Comparison of ENCODE assay signal across 8 mouse cellular contexts in genomic region chr11:85843347-85843692, GRCm38 (mm10). TPM values are rescaled to one million over a fixed set of nuclear protein-coding genes. Genes with fewer than 3 reads are reported as not detected.
DNase-seq lines count a peak whose midpoint lies in the region; ATAC-seq and TF ChIP-seq lines count a peak whose summit lies in the region.
"Had no signal": no experiment of that assay in that cellular context is flagged by ENCODE, and none has a peak within 500 bp of the region (broad histone marks: within the 10 kb centered on the region; RNA-seq: fewer than 3 reads in every experiment).

No protein-coding gene starts in this region.

- ATAC-seq in forebrain, embryonic 15.5 days (replicated peaks), result peak; percentile 47
- peak; percentile 42; the same call in 1 of the 2 replicates for ATAC-seq in limb, embryonic 15.5 days (ENCODE audit: insufficient number of reproducible peaks, low FRiP score, low TSS enrichment, low read depth)
- no peak for ATAC-seq in midbrain, embryonic 16.5 days
- ATAC-seq in stomach, postnatal 0 days (ENCODE audit: low FRiP score, low TSS enrichment), result peak; percentile 51

- H3K27ac ChIP-seq in ES-E14 (ENCODE audit: insufficient read depth, low read depth, low read length, poor library complexity, severe bottlenecking), result no peak overlapping the region
- no peak overlapping the region for H3K27ac ChIP-seq in forebrain, embryonic 15.5 days (replicated peaks)
- peak overlapping the region; percentile 80 for H3K27ac ChIP-seq in hindbrain, embryonic 10.5 days
- peak overlapping the region; percentile 72 for H3K27ac ChIP-seq in limb, embryonic 15.5 days
- H3K27ac ChIP-seq in midbrain, embryonic 16.5 days (ENCODE audit: low read length), result no peak overlapping the region
- peak overlapping the region; percentile 69 for H3K27ac ChIP-seq in stomach, postnatal 0 days (replicated peaks)

- no peak overlapping the region for H3K9ac ChIP-seq in ES-E14 (ENCODE audit: insufficient read depth, low read depth, low read length, poor library complexity, severe bottlenecking)
- H3K9ac ChIP-seq in forebrain, embryonic 15.5 days (replicated peaks), result peak overlapping the region; percentile 32; the same call in 1 of the 2 replicates
- H3K9ac ChIP-seq in limb, embryonic 15.5 days, result 0 out of 2 replicates have a peak overlapping the region, but pooled peaks have one; percentile 31
- no peak overlapping the region for H3K9ac ChIP-seq in midbrain, embryonic 16.5 days (ENCODE audit: low read depth, low read length)
- H3K9ac ChIP-seq in stomach, postnatal 0 days (ENCODE audit: low read length), result peak overlapping the region; percentile 65

- peak overlapping the region; percentile 69 to 78 for H3K4me3 ChIP-seq in ES-E14 (ENCODE audit: insufficient read depth in 1 of 2, low read depth in 1 of 2, low read length in 2 of 2, poor library complexity in 1 of 2, severe bottlenecking in 1 of 2)
- H3K4me3 ChIP-seq in forebrain, embryonic 15.5 days, result peak overlapping the region; percentile 43
- H3K4me3 ChIP-seq in hindbrain, embryonic 10.5 days, result peak overlapping the region; percentile 60
- H3K4me3 ChIP-seq in limb, embryonic 15.5 days, result peak overlapping the region; percentile 54
- H3K4me3 ChIP-seq in midbrain, embryonic 16.5 days (ENCODE audit: low read depth, low read length), result peak overlapping the region; percentile 25
- H3K4me3 ChIP-seq in stomach, postnatal 0 days (ENCODE audit: low read depth, low read length), result peak overlapping the region; percentile 55

- 0% methylated on average over 18 of the region's 18 CpGs for WGBS in forebrain, embryonic 15.5 days
- WGBS in hindbrain, embryonic 10.5 days, result under 1% methylated on average over 18 of the region's 18 CpGs
- 0% methylated on average over 18 of the region's 18 CpGs for WGBS in limb, embryonic 15.5 days
- under 1% methylated on average over 18 of the region's 18 CpGs for WGBS in midbrain, embryonic 16.5 days
- 1% methylated on average over 18 of the region's 18 CpGs for WGBS in stomach, postnatal 0 days

- no peaks in the 10 kb centered on the region for H3K9me3 ChIP-seq in ES-E14 (ENCODE audit: control insufficient read depth, insufficient read depth, low read depth, low read length)
- no peaks in the 10 kb centered on the region for H3K9me3 ChIP-seq in forebrain, embryonic 15.5 days
- H3K9me3 ChIP-seq in hindbrain, embryonic 10.5 days, result no peaks in the 10 kb centered on the region
- no peaks in the 10 kb centered on the region for H3K9me3 ChIP-seq in limb, embryonic 15.5 days
- H3K9me3 ChIP-seq in midbrain, embryonic 16.5 days (replicated peaks; ENCODE audit: control insufficient read depth, low read length, poor library complexity, severe bottlenecking), result no peaks in the 10 kb centered on the region
- H3K9me3 ChIP-seq in stomach, postnatal 0 days (ENCODE audit: control insufficient read depth, low read length), result no peaks in the 10 kb centered on the region

- peak; percentile 96 for TF ChIP-seq CTCF in stomach, postnatal 0 days (IDR thresholded peaks at IDR 0.05; ENCODE audit: low read depth)

- no peak for TF ChIP-seq EP300 in stomach, postnatal 0 days (optimal IDR thresholded peaks at IDR 0.05)

- peak overlapping the region; percentile 89 for H3K4me2 ChIP-seq in forebrain, embryonic 15.5 days (replicated peaks)
- peak overlapping the region; percentile 81 for H3K4me2 ChIP-seq in limb, embryonic 15.5 days
- H3K4me2 ChIP-seq in midbrain, embryonic 16.5 days (ENCODE audit: low read length), result peak overlapping the region; percentile 68
- H3K4me2 ChIP-seq in stomach, postnatal 0 days (replicated peaks; ENCODE audit: low read depth), result peak overlapping the region; percentile 85

- H3K4me1 ChIP-seq in ES-E14 (ENCODE audit: control insufficient read depth in 2 of 2, insufficient read depth in 2 of 2, low read length in 2 of 2, poor library complexity in 1 of 2), result peaks cover 0 to 2% of the 10 kb centered on the region in 2 experiments; a peak in 1 of 4 replicates
- H3K4me1 ChIP-seq in forebrain, embryonic 15.5 days, result peaks cover 33% of the 10 kb centered on the region
- H3K4me1 ChIP-seq in hindbrain, embryonic 10.5 days (replicated peaks), result peaks cover 55% of the 10 kb centered on the region
- H3K4me1 ChIP-seq in limb, embryonic 15.5 days, result peaks cover 41% of the 10 kb centered on the region
- H3K4me1 ChIP-seq in midbrain, embryonic 16.5 days (ENCODE audit: control insufficient read depth, insufficient read depth, low read length), result peaks cover 14% of the 10 kb centered on the region
- peaks cover 4% of the 10 kb centered on the region; the same call in 1 of the 2 replicates for H3K4me1 ChIP-seq in stomach, postnatal 0 days (replicated peaks; ENCODE audit: control insufficient read depth, insufficient read depth)

- peaks cover 82% of the 10 kb centered on the region for H3K27me3 ChIP-seq in forebrain, embryonic 15.5 days
- H3K27me3 ChIP-seq in hindbrain, embryonic 10.5 days (ENCODE audit: insufficient read depth, poor library complexity, severe bottlenecking), result peaks cover 95% of the 10 kb centered on the region
- H3K27me3 ChIP-seq in limb, embryonic 15.5 days, result peaks cover 54% of the 10 kb centered on the region
- peaks cover 66% of the 10 kb centered on the region for H3K27me3 ChIP-seq in midbrain, embryonic 16.5 days (ENCODE audit: control insufficient read depth, insufficient read depth, low read depth, low read length)
- H3K27me3 ChIP-seq in stomach, postnatal 0 days (ENCODE audit: control insufficient read depth, insufficient read depth, low read length), result peaks cover 2% of the 10 kb centered on the region; the same call in 1 of the 2 replicates

- no peaks in the 10 kb centered on the region for H3K36me3 ChIP-seq in ES-E14 (ENCODE audit: control insufficient read depth, insufficient read depth, low read length, poor library complexity, severe bottlenecking)
- H3K36me3 ChIP-seq in forebrain, embryonic 15.5 days, result no peaks in the 10 kb centered on the region
- 0 out of 2 replicates have a peak, but pooled peaks cover under 1% of the 10 kb centered on the region for H3K36me3 ChIP-seq in hindbrain, embryonic 10.5 days
- no peaks in the 10 kb centered on the region for H3K36me3 ChIP-seq in limb, embryonic 15.5 days
- H3K36me3 ChIP-seq in midbrain, embryonic 16.5 days (ENCODE audit: control insufficient read depth, insufficient read depth, low read length), result no peaks in the 10 kb centered on the region
- H3K36me3 ChIP-seq in stomach, postnatal 0 days (ENCODE audit: control insufficient read depth, insufficient read depth, low read length), result peaks cover 4% of the 10 kb centered on the region; the same call in 1 of the 2 replicates

- DNase-seq in ES-E14 (ENCODE audit: low read depth, low spot score), result no peak
- DNase-seq in adrenal gland, postnatal 14 days, result peak; percentile 93
- DNase-seq in hindbrain, embryonic 10.5 days (ENCODE audit: low spot score), result peak; percentile 86
- peak; percentile 85 for DNase-seq in stomach, postnatal 0 days (ENCODE audit: low spot score)

- in situ Hi-C loops in ES-E14 (cut with MboI; ENCODE audit: low sequenced_read_pairs in 2 of 2, unreplicated experiment in 2 of 2), result loop anchor here in 1 of 2 experiments (5.0 kb wide), 1 partner anchor 44 kb away; the partner anchor contains the start of gene Tbx4

TF ChIP-seq in ES-E14, 5 proteins besides CTCF, POLR2A, EP300 and RAD21:
- TF ChIP-seq ZNF384 (IDR thresholded peaks at IDR 0.05; ENCODE audit: low read depth, low read length), result no peak
- no peak for TF ChIP-seq ZC3H11A (IDR thresholded peaks at IDR 0.05; ENCODE audit: borderline replicate concordance, low read depth, low read length)
- no peak; the same call in 1 of the 2 replicates for TF ChIP-seq HCFC1 (IDR thresholded peaks at IDR 0.05; ENCODE audit: borderline replicate concordance, insufficient read depth, low read length)
- TF ChIP-seq CHD2 (IDR thresholded peaks at IDR 0.05; ENCODE audit: low read depth, low read length), result no peak
- TF ChIP-seq MAFK (IDR thresholded peaks at IDR 0.05; ENCODE audit: insufficient read depth, low read depth, low read length), result no peak

RNA-seq across cellular contexts. Expression of gene Gm11444, which starts 6.8 kb away (rescaled TPM):
- not detected in 2 replicates for total RNA-seq in ES-E14 (2012; rRNA removed)
- total RNA-seq in adrenal gland, postnatal 14 days (2021), result not detected in 2 replicates
- polyA plus RNA-seq in forebrain, embryonic 15.5 days (2015; fragmentation: Nextera tagmentation; extraction: Ambion mirVana), result not detected in 2 replicates
- polyA plus RNA-seq in hindbrain, embryonic 10.5 days (2016; fragmentation: Nextera tagmentation; extraction: Ambion mirVana), result not detected in 2 replicates
- polyA plus RNA-seq in limb, embryonic 15.5 days (2015; fragmentation: Nextera tagmentation; extraction: Ambion mirVana), result not detected in 2 replicates
- polyA plus RNA-seq in midbrain, embryonic 16.5 days (2015; fragmentation: Nextera tagmentation; extraction: Ambion mirVana), result not detected in 2 replicates
- 0.18 TPM in 1 of 2 replicates, not detected in the other for polyA plus RNA-seq in stomach, postnatal 0 days (2015; fragmentation: Nextera tagmentation; extraction: Ambion mirVana)
- total RNA-seq: neutrophil, adult 5-6 weeks had no signal

RNA-seq across cellular contexts. Expression of gene Tbx2, which starts 11.0 kb away (rescaled TPM):
- total RNA-seq in ES-E14 (2012; rRNA removed), result 0.48 and 0.80 TPM in 2 replicates
- total RNA-seq in adrenal gland, postnatal 14 days (2021), result 26.3 and 28.3 TPM in 2 replicates
- 0.76 and 0.86 TPM in 2 replicates for polyA plus RNA-seq in forebrain, embryonic 15.5 days (2015; fragmentation: Nextera tagmentation; extraction: Ambion mirVana)
- 1.5 and 3.1 TPM in 2 replicates for polyA plus RNA-seq in hindbrain, embryonic 10.5 days (2016; fragmentation: Nextera tagmentation; extraction: Ambion mirVana)
- polyA plus RNA-seq in limb, embryonic 15.5 days (2015; fragmentation: Nextera tagmentation; extraction: Ambion mirVana), result 3.4 and 4.1 TPM in 2 replicates
- polyA plus RNA-seq in midbrain, embryonic 16.5 days (2015; fragmentation: Nextera tagmentation; extraction: Ambion mirVana), result 0.39 and 0.57 TPM in 2 replicates
- 5.2 and 6.9 TPM in 2 replicates for polyA plus RNA-seq in stomach, postnatal 0 days (2015; fragmentation: Nextera tagmentation; extraction: Ambion mirVana)

RNA-seq across cellular contexts. Expression of gene Tbx4, which starts 42.9 kb away (rescaled TPM):
- 0.76 and 0.85 TPM in 2 replicates for total RNA-seq in ES-E14 (2012; rRNA removed)
- not detected in 2 replicates for total RNA-seq in adrenal gland, postnatal 14 days (2021)
- 0.11 and 0.25 TPM in 2 replicates for polyA plus RNA-seq in forebrain, embryonic 15.5 days (2015; fragmentation: Nextera tagmentation; extraction: Ambion mirVana)
- 0.09 and 0.22 TPM in 2 replicates for polyA plus RNA-seq in hindbrain, embryonic 10.5 days (2016; fragmentation: Nextera tagmentation; extraction: Ambion mirVana)
- 14.9 and 21.9 TPM in 2 replicates for polyA plus RNA-seq in limb, embryonic 15.5 days (2015; fragmentation: Nextera tagmentation; extraction: Ambion mirVana)
- 0.17 and 0.43 TPM in 2 replicates for polyA plus RNA-seq in midbrain, embryonic 16.5 days (2015; fragmentation: Nextera tagmentation; extraction: Ambion mirVana)
- 0.04 and 0.05 TPM in 2 replicates for polyA plus RNA-seq in stomach, postnatal 0 days (2015; fragmentation: Nextera tagmentation; extraction: Ambion mirVana)
- total RNA-seq: neutrophil, adult 5-6 weeks had no signal

Comparison
In these comparisons a context has a peak if more than half of its experiments do, and no peak if none do; other contexts are left out.
1. H3K27ac ChIP-seq: peak in hindbrain, embryonic 10.5 days (single experiment), limb, embryonic 15.5 days (single experiment) and stomach, postnatal 0 days (single experiment); none in ES-E14 (single experiment), forebrain, embryonic 15.5 days (single experiment) and midbrain, embryonic 16.5 days (single experiment).
2. H3K9ac ChIP-seq: peak in forebrain, embryonic 15.5 days (single experiment), limb, embryonic 15.5 days (single experiment) and stomach, postnatal 0 days (single experiment); none in ES-E14 (single experiment) and midbrain, embryonic 16.5 days (single experiment).
3. RNA of gene Tbx4, which starts 42.9 kb away (polyA plus RNA-seq): 14.9 to 21.9 TPM in limb, embryonic 15.5 days; 0.17 to 0.43 TPM in midbrain, embryonic 16.5 days, 0.11 to 0.25 TPM in forebrain, embryonic 15.5 days, 0.09 to 0.22 TPM in hindbrain, embryonic 10.5 days and 0.04 to 0.05 TPM in stomach, postnatal 0 days; every median in the first group is over 10 times any median in the second.
4. Peak in every context shown above with its lines, with median percentiles within 50 percentile points of each other: H3K4me3 ChIP-seq and H3K4me2 ChIP-seq.